Mouse (Mus musculus): ENCODE results near the gene Gpank1. TPM values are rescaled to one million over a fixed set of nuclear protein-coding genes. Genes with fewer than 3 reads are reported as not detected.

The Gpank1 gene
- 23.7 TPM for polyA plus RNA-seq (2014; fragmentation: Illumina TruSeq; extraction: RNeasy Lipid Tissue Mini Kit (QIAGEN cat#74804); ENCODE audit: insufficient read depth, low read depth, low replicate concordance)

DNA sequence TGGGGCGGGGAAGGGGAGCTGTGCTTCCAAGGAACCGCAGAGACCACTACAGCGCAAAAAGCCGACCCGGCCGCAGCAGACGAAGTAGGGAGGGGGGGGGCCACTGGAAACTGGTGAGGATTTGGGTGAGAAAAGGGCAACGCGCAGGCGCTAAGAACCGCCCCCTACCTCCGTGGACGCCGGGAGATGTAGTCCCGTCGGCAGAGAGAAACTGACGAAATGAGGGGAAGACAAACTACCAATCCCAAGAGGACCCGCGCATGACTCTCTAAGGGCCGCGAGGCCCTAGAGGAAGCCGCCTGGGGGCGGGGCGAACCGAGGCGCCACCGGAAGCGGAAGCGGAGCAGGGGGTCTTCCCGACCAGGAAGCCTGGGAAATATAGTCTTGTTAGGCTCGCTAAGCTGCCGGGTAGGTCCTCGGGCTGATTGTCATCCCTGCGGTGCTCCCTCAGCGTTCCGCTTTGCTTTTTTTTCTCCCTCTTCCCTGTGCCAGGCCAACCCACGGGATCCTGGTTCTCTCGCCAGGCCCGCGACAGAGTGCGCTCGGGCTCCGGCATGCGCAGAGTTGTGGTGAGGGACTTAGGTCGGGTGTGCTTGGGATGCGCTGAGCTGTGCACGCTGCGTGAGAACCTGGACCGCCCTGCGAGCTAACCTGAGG is at the start of gene Gpank1:
TSS of gene Gpank1 (plus strand) at position 313 of the 657 bp plus-strand sequence.

DNA sequence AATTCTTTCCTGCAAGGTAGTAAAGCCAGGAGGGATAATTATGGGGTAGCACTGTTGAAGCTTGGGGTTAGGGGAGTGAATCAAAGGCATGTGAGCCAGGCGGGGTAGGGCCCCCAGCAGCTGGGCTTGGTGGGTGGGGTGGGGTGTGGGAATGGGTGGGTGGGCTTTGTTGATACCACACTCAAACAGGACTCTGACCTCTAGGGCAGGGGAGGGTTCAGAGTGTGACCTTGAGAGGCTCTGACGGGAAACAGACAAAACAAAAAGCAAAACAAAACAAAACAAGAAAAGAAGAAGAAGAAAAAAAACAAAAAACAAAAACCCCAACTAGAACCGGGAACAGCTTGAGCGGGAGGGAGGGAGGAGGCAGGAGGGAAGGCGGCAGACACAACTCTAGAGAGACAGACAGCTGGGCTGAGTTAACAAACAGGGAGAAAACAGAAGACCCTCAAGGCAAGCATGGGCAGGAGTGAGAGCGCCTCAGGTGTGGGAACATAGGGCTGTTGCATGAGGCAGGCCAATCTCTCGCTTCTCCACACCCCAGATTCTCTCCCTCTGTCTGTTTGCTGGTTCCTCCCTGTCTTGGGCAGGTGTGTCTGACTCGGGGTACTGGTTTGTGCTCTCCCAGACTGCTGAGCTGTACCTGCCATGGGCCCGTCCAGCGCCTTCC is 44.6 kb upstream of the Gpank1 start, which contains the start of gene Ly6g6e:
TSS of gene Ly6g6e (plus strand) at position 396 of the 670 bp plus-strand sequence.

DNA sequence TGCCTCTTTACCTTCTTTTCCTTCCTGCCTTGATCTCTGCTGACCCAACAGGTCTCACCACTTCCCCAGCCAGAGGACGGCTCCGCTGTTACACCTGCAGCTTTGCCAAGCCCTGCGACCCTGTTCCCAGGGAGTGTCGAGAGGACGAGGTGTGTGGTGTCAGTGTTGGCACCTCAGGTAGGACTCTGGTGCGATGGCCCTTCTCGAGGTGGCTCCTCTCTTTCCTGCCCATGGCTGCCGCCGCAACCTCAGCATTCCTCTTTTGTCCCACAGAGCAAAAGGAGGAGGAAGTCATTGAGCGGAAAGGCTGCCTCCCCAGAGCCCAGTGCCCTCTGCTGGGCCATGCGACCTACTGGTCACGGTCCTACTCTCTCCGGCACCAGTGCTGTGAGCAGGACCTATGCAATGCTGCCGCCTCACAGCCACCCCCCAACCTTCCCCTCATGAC is 43.4 kb upstream of the Gpank1 start, which contains the start of gene Ly6g6d:
TSS of gene Ly6g6d (minus strand) at position 280 of the 448 bp plus-strand sequence.

DNA sequence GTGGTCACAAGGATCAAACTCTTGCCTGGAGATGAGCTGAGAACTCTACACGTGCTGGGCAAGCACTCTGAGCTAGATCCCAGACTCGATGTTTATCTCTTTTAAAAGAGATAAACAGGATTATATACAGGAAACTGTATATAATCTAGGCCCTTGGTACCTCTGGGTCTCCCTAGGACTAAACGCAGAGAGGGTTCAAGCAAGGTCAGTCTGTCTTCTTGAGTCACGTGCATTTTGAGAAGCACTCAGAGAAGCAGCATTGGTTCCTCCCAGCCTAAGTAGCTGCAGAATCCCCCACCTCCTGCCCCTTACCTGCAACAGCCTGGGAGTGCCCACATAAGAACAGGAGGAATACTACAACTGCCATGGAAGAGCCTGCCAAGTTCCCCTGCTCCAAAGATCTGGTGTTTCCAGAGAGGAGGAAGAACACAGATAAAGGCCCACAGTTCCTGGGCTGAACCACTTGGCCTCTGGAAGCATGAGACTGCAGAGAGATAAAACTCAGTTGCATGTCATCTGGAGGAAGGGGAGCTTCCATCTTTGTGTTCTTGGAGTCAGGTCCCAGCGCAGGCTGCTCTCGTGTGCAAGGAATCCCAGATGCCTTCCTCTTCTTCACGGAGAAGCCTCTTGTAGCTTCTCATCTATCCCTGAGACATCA is 35.9 kb upstream of the Gpank1 start, which contains the start of gene Ly6g6f:
TSS of gene Ly6g6f (minus strand) at position 403 of the 658 bp plus-strand sequence.

DNA sequence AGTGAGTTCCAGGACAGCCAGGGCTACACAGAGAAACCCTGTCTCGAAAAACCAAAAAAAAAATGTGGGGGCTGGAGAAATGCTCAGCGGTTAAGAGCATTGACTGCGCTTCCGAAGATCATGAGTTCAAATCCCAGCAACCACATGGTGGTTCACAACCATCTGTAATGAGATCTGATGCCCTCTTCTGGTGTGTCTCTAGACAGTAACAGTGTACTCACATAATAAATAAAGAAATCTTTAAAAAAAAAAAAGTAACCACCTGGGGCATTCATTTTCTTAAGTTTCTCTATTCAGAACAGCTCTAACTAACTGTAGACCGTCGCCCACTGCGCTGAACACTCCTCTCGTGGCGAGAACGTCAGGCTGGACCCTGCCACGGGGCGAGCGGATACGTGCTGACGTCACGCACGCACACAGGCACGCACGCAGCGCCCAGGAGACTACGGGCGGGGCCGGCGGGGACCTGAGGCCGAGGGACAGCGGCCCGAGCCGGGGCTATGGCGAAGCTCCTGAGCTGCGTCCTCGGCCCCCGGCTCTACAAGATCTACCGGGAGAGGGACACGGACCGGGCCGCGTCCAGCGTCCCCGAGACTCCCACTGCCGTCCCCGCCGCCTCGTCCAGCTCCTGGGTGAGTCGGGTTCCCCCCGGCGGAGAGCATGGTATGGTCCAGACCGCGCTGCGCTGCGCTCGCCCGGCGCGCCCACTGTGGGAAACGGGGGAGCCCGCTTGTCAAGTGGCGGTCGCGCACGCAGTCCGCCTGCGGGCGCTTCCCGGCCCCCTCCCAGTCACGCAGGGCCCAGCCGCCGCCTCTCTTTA is 32.2 kb upstream of the Gpank1 start, which contains the start of gene Abhd16a:
TSS of gene Abhd16a (plus strand) at position 439 of the 820 bp plus-strand sequence.

DNA sequence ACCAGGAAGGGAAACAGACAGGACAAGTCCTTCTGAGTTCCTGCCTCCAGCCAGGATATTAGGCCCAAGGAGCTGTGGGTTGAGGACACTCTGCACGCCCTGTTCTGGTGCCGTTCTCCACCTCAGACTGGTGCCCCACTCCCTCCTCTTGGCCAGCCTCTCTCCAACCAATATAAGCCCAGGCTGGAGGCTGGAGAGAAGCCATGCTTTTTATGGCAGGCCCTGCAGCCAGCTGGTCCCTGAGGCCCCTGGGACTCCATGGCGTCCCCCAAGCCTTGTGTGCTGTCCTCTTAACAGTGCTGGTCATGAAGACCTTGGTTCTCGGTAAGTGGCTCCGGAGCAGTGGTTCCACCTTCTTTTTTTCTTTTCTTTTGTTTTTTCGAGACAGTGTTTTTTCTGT is 13.2 kb upstream of the Gpank1 start, which contains the start of gene Ly6g5c:
TSS of gene Ly6g5c (plus strand) at position 183 of the 400 bp plus-strand sequence.

DNA sequence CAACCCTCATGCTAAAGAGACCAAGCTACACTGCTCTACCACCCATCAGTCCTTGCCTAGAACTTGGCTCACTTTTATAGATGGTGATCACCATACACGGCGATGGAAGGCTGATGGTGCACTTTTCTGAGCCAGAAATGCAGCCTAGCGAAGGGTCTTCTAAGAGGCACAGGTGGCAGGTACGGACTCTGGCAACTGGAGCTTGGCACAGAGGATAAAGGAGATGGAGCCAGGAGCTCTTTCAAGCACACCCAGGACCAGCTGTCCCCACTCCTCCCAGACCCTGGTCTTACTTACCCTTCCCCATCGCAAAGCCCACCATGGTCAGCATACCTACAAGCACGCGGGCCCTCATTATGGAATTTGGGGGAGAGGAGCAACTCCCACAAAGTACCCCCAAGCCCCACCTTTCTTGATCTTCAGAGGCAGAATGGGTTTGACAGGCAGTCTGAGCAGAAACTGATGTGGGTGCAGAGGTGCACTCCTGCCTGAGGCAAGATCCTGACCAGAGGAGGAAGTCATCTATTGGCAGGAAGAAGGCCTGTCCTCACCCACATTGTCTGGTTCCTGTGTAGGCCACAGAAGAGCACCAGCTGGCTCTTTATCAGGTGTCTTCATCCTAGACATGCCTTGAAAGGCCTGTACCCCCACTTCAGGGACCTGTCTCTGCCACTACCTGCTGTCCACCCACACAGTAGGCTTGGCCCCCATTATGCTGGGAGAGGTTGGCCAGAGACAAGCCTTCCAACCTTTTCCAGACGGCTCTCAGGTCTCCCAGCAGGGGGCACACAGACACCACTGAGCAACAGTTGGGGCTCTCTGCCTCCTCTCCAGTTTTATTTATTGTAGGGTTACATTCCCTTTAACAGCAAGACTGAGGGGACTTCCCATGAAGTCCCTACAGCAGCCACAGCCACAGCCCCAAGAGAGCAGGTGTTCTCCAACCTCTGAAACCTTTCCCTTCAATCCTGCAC is 5.9 kb upstream of the Gpank1 start, which contains the start of gene Ly6g5b:
TSS of gene Ly6g5b (minus strand) at position 383 of the 974 bp plus-strand sequence.

DNA sequence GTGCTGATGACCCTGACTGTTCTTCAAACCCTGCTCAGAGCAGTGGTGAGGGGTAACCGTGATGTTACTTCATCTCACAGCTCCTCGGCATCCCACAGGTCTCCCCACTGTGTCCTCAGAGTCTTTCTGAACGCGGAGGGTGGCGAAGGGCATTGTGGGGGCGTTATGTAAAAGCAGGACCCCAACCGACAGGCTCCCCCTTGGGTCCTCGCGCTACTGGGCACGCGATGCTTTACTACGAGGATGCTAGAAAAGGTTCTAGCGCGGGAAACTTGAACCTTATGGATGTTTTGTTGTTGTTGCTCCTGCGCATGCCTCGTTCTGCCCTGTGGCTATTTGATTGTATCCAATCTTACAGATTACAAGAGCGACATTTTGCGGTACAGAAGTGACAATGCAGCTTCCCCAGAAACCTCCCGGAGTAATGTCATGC is 632 bp downstream of the Gpank1 start, which contains the start of gene Csnk2b:
TSS of gene Csnk2b (minus strand) at position 183 of the 433 bp plus-strand sequence.

DNA sequence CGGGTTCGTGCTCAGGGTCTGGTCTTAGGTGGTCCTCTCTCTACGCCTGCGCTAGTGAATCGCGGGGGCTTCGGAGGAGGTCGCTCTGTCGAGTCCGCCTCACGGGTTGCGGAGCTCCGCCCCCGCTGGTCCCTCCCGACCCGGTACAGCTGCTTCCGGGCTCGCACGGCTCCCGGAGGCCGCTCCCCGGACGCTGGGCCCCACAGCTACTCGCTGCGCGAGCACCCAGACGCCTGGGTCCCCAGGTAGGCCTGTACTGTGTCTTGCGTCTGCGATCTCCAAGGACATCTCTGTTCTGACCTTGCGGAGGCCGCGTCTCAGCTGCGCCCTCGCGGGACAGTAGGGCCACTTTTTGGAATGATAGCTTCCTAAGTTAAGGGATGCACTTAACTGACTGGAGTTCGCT is 5.0 kb downstream of the Gpank1 start, which contains the start of gene D17H6S53E:
TSS of gene D17H6S53E (plus strand) at position 168 of the 406 bp plus-strand sequence.

DNA sequence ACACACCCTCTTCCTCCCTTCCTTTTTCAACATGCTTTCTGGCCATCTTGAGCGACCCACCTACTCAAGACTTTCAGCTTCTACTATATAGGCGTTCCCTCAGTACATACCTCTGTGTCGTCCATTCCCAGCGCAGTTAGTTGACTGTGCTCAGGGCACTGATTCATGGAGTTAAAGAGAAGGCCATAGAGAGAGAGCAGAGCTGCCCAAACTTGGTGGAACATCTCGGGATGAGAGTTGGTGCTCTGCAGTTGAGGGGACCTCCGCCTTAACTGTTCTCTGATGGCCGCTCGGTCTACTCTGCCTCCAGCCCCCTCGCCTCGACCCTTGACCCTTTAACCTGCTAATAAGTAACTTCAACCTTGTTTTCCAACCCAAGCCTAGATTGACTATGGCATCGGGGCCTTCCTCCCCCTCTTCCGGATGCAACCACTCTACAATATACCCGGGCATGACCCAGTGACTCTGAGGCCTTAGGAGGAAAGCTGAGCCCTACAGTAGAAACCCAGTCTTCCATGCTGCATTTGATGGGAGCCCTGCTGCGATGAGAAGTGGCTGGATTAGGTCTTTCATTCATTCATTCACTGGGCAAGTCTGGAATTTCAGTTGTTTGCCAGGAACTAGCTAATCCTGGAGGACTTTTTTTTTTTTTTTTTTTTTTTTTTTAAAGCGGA is 10.4 kb downstream of the Gpank1 start, which contains the start of gene Apom:
TSS of gene Apom (minus strand) at position 551 of the 674 bp plus-strand sequence.

DNA sequence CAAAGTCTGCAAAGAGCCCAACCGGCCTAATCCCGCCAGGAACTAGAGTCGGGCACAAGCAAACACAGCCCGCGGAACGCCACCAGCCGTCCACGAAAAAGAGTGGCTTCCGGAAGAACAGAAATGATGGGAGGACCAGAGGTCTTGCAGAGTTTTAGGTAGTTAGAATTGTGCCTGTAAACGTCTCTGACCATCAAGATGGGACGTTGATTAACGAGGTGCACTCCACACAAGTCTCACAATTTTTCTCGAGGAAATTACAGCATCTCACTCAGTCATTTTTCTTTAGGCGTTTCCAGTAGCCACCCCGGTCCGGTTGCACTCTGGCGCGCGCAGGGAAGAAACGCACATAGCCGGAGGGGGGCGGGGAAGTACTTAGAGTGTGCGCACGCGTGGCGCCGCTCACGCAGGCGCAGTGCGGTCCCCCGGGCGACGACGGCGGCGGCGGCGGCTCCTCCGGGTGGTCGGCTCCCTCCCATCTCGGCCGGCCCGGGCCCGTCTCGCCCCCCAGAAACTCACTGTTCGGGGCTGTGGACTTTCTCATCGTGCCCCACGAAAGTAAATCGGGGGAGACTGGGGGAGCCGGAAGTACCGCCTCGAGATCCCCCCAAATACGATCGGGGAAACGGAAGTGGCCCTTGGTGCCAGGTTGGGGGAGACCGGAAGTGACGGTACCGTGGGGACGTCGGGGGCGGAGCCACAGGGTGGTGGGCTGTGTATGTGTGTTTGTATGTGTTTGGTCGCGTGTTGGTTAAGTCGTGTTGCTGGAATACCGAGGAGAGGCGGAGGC is 13.7 kb downstream of the Gpank1 start, which contains the start of gene Bag6:
TSS of gene Bag6 (plus strand) at position 378 of the 790 bp plus-strand sequence.

DNA sequence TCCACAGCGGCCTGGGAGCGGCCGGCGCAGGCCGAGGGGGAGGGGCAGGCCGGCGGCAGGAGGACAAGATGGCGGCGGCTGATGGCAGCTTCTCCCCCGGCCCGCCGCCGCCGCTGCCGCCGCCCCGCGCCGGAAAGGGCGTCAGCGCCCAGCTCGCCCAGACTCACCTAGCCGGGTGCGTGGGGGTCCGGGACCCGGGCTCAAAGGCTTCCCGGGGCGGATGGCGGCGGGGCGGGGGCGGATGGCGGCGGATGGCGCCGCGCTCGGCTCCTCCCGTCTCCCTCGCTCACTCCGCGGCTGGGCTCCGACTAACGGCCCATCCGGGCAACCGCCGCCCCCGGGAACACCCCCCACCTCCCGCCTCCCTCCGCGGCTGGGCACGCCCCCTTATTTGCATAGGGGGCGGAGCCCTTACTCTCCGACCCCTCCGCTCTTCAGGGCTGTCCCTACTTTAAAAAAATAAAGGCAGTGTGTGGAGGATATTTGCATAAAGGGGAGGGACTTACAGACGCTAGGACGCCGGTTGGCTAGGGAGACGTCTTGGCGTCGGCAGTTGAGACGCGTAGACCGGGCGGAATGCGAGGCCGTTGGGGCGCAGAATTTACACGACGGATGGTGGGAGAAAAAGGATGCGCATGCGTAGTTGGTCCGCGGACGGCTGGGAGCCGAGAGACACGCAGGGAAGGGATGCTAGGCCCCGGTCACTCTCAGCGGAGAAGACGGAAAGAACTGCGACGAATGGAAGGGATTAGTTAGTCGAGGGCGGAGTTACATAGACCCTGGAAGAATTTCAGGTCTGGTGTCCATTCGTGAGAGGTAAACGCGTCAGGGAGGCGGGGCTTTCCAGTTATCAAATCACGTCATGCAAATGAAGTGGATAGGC is 43.6 kb downstream of the Gpank1 start, which contains the start of gene Prrc2a:
TSS of gene Prrc2a (minus strand) at position 330 of the 883 bp plus-strand sequence.

Other genes starting within 250 kb of the Gpank1 start
- gene Zbtb12, start 242.0 kb upstream of the Gpank1 start, polyA plus RNA-seq (2014; fragmentation: Illumina TruSeq; extraction: RNeasy Lipid Tissue Mini Kit (QIAGEN cat#74804); ENCODE audit: insufficient read depth, low read depth, low replicate concordance): 4.5 TPM
- gene Gm20547, start 239.4 kb upstream of the Gpank1 start, polyA plus RNA-seq (2014; fragmentation: Illumina TruSeq; extraction: RNeasy Lipid Tissue Mini Kit (QIAGEN cat#74804); ENCODE audit: insufficient read depth, low read depth, low replicate concordance): not detected
- gene C2, start 223.2 kb upstream of the Gpank1 start, polyA plus RNA-seq (2014; fragmentation: Illumina TruSeq; extraction: RNeasy Lipid Tissue Mini Kit (QIAGEN cat#74804); ENCODE audit: insufficient read depth, low read depth, low replicate concordance): 24.6 TPM
- 39.7 TPM for gene Ehmt2, start 223.0 kb upstream of the Gpank1 start, polyA plus RNA-seq (2014; fragmentation: Illumina TruSeq; extraction: RNeasy Lipid Tissue Mini Kit (QIAGEN cat#74804); ENCODE audit: insufficient read depth, low read depth, low replicate concordance)
- gene Slc44a4, start 207.0 kb upstream of the Gpank1 start, polyA plus RNA-seq (2014; fragmentation: Illumina TruSeq; extraction: RNeasy Lipid Tissue Mini Kit (QIAGEN cat#74804); ENCODE audit: insufficient read depth, low read depth, low replicate concordance): 9.2 TPM
- 22.0 TPM for gene Neu1, start 190.2 kb upstream of the Gpank1 start, polyA plus RNA-seq (2014; fragmentation: Illumina TruSeq; extraction: RNeasy Lipid Tissue Mini Kit (QIAGEN cat#74804); ENCODE audit: insufficient read depth, low read depth, low replicate concordance)
- gene Hspa1b, start 162.2 kb upstream of the Gpank1 start, polyA plus RNA-seq (2014; fragmentation: Illumina TruSeq; extraction: RNeasy Lipid Tissue Mini Kit (QIAGEN cat#74804); ENCODE audit: insufficient read depth, low read depth, low replicate concordance): 18.0 TPM
- gene Gm20481, start 151.5 kb upstream of the Gpank1 start, polyA plus RNA-seq (2014; fragmentation: Illumina TruSeq; extraction: RNeasy Lipid Tissue Mini Kit (QIAGEN cat#74804); ENCODE audit: insufficient read depth, low read depth, low replicate concordance): not detected
- 15.5 TPM for gene Hspa1a, start 149.3 kb upstream of the Gpank1 start, polyA plus RNA-seq (2014; fragmentation: Illumina TruSeq; extraction: RNeasy Lipid Tissue Mini Kit (QIAGEN cat#74804); ENCODE audit: insufficient read depth, low read depth, low replicate concordance)
- gene Hspa1l, start 148.8 kb upstream of the Gpank1 start, polyA plus RNA-seq (2014; fragmentation: Illumina TruSeq; extraction: RNeasy Lipid Tissue Mini Kit (QIAGEN cat#74804); ENCODE audit: insufficient read depth, low read depth, low replicate concordance): 1.2 TPM
- 34.0 TPM for gene Lsm2, start 139.6 kb upstream of the Gpank1 start, polyA plus RNA-seq (2014; fragmentation: Illumina TruSeq; extraction: RNeasy Lipid Tissue Mini Kit (QIAGEN cat#74804); ENCODE audit: insufficient read depth, low read depth, low replicate concordance)
- 25.7 TPM for gene Vars, start 120.5 kb upstream of the Gpank1 start, polyA plus RNA-seq (2014; fragmentation: Illumina TruSeq; extraction: RNeasy Lipid Tissue Mini Kit (QIAGEN cat#74804); ENCODE audit: insufficient read depth, low read depth, low replicate concordance)
- gene Vwa7, start 104.9 kb upstream of the Gpank1 start, polyA plus RNA-seq (2014; fragmentation: Illumina TruSeq; extraction: RNeasy Lipid Tissue Mini Kit (QIAGEN cat#74804); ENCODE audit: insufficient read depth, low read depth, low replicate concordance): 0.74 TPM
- gene Sapcd1, start 93.4 kb upstream of the Gpank1 start, polyA plus RNA-seq (2014; fragmentation: Illumina TruSeq; extraction: RNeasy Lipid Tissue Mini Kit (QIAGEN cat#74804); ENCODE audit: insufficient read depth, low read depth, low replicate concordance): 1.3 TPM
- gene Msh5, start 74.7 kb upstream of the Gpank1 start, polyA plus RNA-seq (2014; fragmentation: Illumina TruSeq; extraction: RNeasy Lipid Tissue Mini Kit (QIAGEN cat#74804); ENCODE audit: insufficient read depth, low read depth, low replicate concordance): 3.1 TPM
- 242 TPM for gene Clic1, start 71.5 kb upstream of the Gpank1 start, polyA plus RNA-seq (2014; fragmentation: Illumina TruSeq; extraction: RNeasy Lipid Tissue Mini Kit (QIAGEN cat#74804); ENCODE audit: insufficient read depth, low read depth, low replicate concordance)
- 99.2 TPM for gene Ddah2, start 62.4 kb upstream of the Gpank1 start, polyA plus RNA-seq (2014; fragmentation: Illumina TruSeq; extraction: RNeasy Lipid Tissue Mini Kit (QIAGEN cat#74804); ENCODE audit: insufficient read depth, low read depth, low replicate concordance)
- gene Ly6g6c, start 56.1 kb upstream of the Gpank1 start, polyA plus RNA-seq (2014; fragmentation: Illumina TruSeq; extraction: RNeasy Lipid Tissue Mini Kit (QIAGEN cat#74804); ENCODE audit: insufficient read depth, low read depth, low replicate concordance): 2.4 TPM
- gene Mpig6b, start 55.3 kb upstream of the Gpank1 start, polyA plus RNA-seq (2014; fragmentation: Illumina TruSeq; extraction: RNeasy Lipid Tissue Mini Kit (QIAGEN cat#74804); ENCODE audit: insufficient read depth, low read depth, low replicate concordance): 0.84 TPM
- gene Ly6g6e, start 44.6 kb upstream of the Gpank1 start, polyA plus RNA-seq (2014; fragmentation: Illumina TruSeq; extraction: RNeasy Lipid Tissue Mini Kit (QIAGEN cat#74804); ENCODE audit: insufficient read depth, low read depth, low replicate concordance): 1.4 TPM
- 13.1 TPM for gene Ly6g6d, start 43.4 kb upstream of the Gpank1 start, polyA plus RNA-seq (2014; fragmentation: Illumina TruSeq; extraction: RNeasy Lipid Tissue Mini Kit (QIAGEN cat#74804); ENCODE audit: insufficient read depth, low read depth, low replicate concordance)
- not detected for gene Ly6g6f, start 35.8 kb upstream of the Gpank1 start, polyA plus RNA-seq (2014; fragmentation: Illumina TruSeq; extraction: RNeasy Lipid Tissue Mini Kit (QIAGEN cat#74804); ENCODE audit: insufficient read depth, low read depth, low replicate concordance)
- 72.3 TPM for gene Abhd16a, start 32.2 kb upstream of the Gpank1 start, polyA plus RNA-seq (2014; fragmentation: Illumina TruSeq; extraction: RNeasy Lipid Tissue Mini Kit (QIAGEN cat#74804); ENCODE audit: insufficient read depth, low read depth, low replicate concordance)
- not detected for gene Ly6g5c, start 13.2 kb upstream of the Gpank1 start, polyA plus RNA-seq (2014; fragmentation: Illumina TruSeq; extraction: RNeasy Lipid Tissue Mini Kit (QIAGEN cat#74804); ENCODE audit: insufficient read depth, low read depth, low replicate concordance)
- 0.55 TPM for gene Ly6g5b, start 6.0 kb upstream of the Gpank1 start, polyA plus RNA-seq (2014; fragmentation: Illumina TruSeq; extraction: RNeasy Lipid Tissue Mini Kit (QIAGEN cat#74804); ENCODE audit: insufficient read depth, low read depth, low replicate concordance)
- gene Csnk2b, start 598 bp downstream of the Gpank1 start, polyA plus RNA-seq (2014; fragmentation: Illumina TruSeq; extraction: RNeasy Lipid Tissue Mini Kit (QIAGEN cat#74804); ENCODE audit: insufficient read depth, low read depth, low replicate concordance): 116 TPM
- 11.1 TPM for gene D17H6S53E, start 4.9 kb downstream of the Gpank1 start, polyA plus RNA-seq (2014; fragmentation: Illumina TruSeq; extraction: RNeasy Lipid Tissue Mini Kit (QIAGEN cat#74804); ENCODE audit: insufficient read depth, low read depth, low replicate concordance)
- not detected for gene Apom, start 10.6 kb downstream of the Gpank1 start, polyA plus RNA-seq (2014; fragmentation: Illumina TruSeq; extraction: RNeasy Lipid Tissue Mini Kit (QIAGEN cat#74804); ENCODE audit: insufficient read depth, low read depth, low replicate concordance)
- gene Bag6, start 13.7 kb downstream of the Gpank1 start, polyA plus RNA-seq (2014; fragmentation: Illumina TruSeq; extraction: RNeasy Lipid Tissue Mini Kit (QIAGEN cat#74804); ENCODE audit: insufficient read depth, low read depth, low replicate concordance): 66.8 TPM
- 149 TPM for gene Prrc2a, start 43.4 kb downstream of the Gpank1 start, polyA plus RNA-seq (2014; fragmentation: Illumina TruSeq; extraction: RNeasy Lipid Tissue Mini Kit (QIAGEN cat#74804); ENCODE audit: insufficient read depth, low read depth, low replicate concordance)
- 14.2 TPM for gene Aif1, start 54.6 kb downstream of the Gpank1 start, polyA plus RNA-seq (2014; fragmentation: Illumina TruSeq; extraction: RNeasy Lipid Tissue Mini Kit (QIAGEN cat#74804); ENCODE audit: insufficient read depth, low read depth, low replicate concordance)
- 56.7 TPM for gene Lst1, start 67.0 kb downstream of the Gpank1 start, polyA plus RNA-seq (2014; fragmentation: Illumina TruSeq; extraction: RNeasy Lipid Tissue Mini Kit (QIAGEN cat#74804); ENCODE audit: insufficient read depth, low read depth, low replicate concordance)
- 46.6 TPM for gene Ltb, start 73.0 kb downstream of the Gpank1 start, polyA plus RNA-seq (2014; fragmentation: Illumina TruSeq; extraction: RNeasy Lipid Tissue Mini Kit (QIAGEN cat#74804); ENCODE audit: insufficient read depth, low read depth, low replicate concordance)
- 1.2 TPM for gene Tnf, start 80.6 kb downstream of the Gpank1 start, polyA plus RNA-seq (2014; fragmentation: Illumina TruSeq; extraction: RNeasy Lipid Tissue Mini Kit (QIAGEN cat#74804); ENCODE audit: insufficient read depth, low read depth, low replicate concordance)
- 0.62 TPM for gene Lta, start 83.9 kb downstream of the Gpank1 start, polyA plus RNA-seq (2014; fragmentation: Illumina TruSeq; extraction: RNeasy Lipid Tissue Mini Kit (QIAGEN cat#74804); ENCODE audit: insufficient read depth, low read depth, low replicate concordance)
- not detected for gene Gm16181, start 99.4 kb downstream of the Gpank1 start, polyA plus RNA-seq (2014; fragmentation: Illumina TruSeq; extraction: RNeasy Lipid Tissue Mini Kit (QIAGEN cat#74804); ENCODE audit: insufficient read depth, low read depth, low replicate concordance)
- gene Atp6v1g2, start 112.2 kb downstream of the Gpank1 start, polyA plus RNA-seq (2014; fragmentation: Illumina TruSeq; extraction: RNeasy Lipid Tissue Mini Kit (QIAGEN cat#74804); ENCODE audit: insufficient read depth, low read depth, low replicate concordance): 3.0 TPM
- gene Nfkbil1, start 114.3 kb downstream of the Gpank1 start, polyA plus RNA-seq (2014; fragmentation: Illumina TruSeq; extraction: RNeasy Lipid Tissue Mini Kit (QIAGEN cat#74804); ENCODE audit: insufficient read depth, low read depth, low replicate concordance): 13.6 TPM
- gene Ddx39b, start 120.3 kb downstream of the Gpank1 start, polyA plus RNA-seq (2014; fragmentation: Illumina TruSeq; extraction: RNeasy Lipid Tissue Mini Kit (QIAGEN cat#74804); ENCODE audit: insufficient read depth, low read depth, low replicate concordance): 120 TPM
- 887 TPM for gene H2-D1, start 141.3 kb downstream of the Gpank1 start, polyA plus RNA-seq (2014; fragmentation: Illumina TruSeq; extraction: RNeasy Lipid Tissue Mini Kit (QIAGEN cat#74804); ENCODE audit: insufficient read depth, low read depth, low replicate concordance)
- 0.72 TPM for gene H2-Q1, start 198.9 kb downstream of the Gpank1 start, polyA plus RNA-seq (2014; fragmentation: Illumina TruSeq; extraction: RNeasy Lipid Tissue Mini Kit (QIAGEN cat#74804); ENCODE audit: insufficient read depth, low read depth, low replicate concordance)
- gene H2-Q2, start 220.8 kb downstream of the Gpank1 start, polyA plus RNA-seq (2014; fragmentation: Illumina TruSeq; extraction: RNeasy Lipid Tissue Mini Kit (QIAGEN cat#74804); ENCODE audit: insufficient read depth, low read depth, low replicate concordance): 8.2 TPM